In the genomic region with DNA sequence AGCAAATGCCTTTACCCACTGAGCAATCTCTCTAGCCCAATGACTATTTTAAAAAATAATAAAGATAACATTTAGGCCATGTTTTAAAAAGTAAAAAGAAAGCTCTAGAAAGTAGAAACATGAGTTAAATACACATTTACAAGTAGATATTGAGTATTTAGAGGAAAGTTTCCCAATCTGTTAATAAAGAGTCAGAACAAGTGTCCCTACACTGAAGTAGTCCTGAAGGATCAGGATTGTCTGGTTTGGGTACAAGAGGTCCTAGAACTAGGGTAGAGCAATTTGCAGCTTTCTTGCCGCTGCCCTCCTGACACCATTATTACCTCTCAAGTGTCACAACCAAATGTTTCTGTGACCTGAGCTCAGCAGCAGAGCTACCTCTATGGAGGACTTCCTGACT, we compare ENCODE assay signal across 29 mouse cellular contexts.
"Had no signal": no experiment of that assay in that cellular context is flagged by ENCODE, and none has a peak within 500 bp of the region (broad histone marks: within the 10 kb centered on the region; RNA-seq: fewer than 3 reads in every experiment).

No protein-coding gene starts in this region.

- H3K27me3 ChIP-seq: embryonic facial prominence, embryonic 12.5 days; embryonic facial prominence, embryonic 13.5 days; embryonic facial prominence, embryonic 15.5 days; forebrain, embryonic 12.5 days; forebrain, embryonic 13.5 days; forebrain, embryonic 15.5 days had no signal

- H3K4me1 ChIP-seq: embryonic facial prominence, embryonic 10.5 days; embryonic facial prominence, embryonic 12.5 days; embryonic facial prominence, embryonic 13.5 days; embryonic facial prominence, embryonic 15.5 days; forebrain, embryonic 10.5 days; forebrain, embryonic 12.5 days; forebrain, embryonic 13.5 days; forebrain, embryonic 15.5 days had no signal

- H3K27ac ChIP-seq: embryonic facial prominence, embryonic 10.5 days; embryonic facial prominence, embryonic 12.5 days; embryonic facial prominence, embryonic 13.5 days; embryonic facial prominence, embryonic 15.5 days; forebrain, embryonic 10.5 days; forebrain, embryonic 12.5 days; forebrain, embryonic 13.5 days; forebrain, embryonic 15.5 days; gastrocnemius, adult 2 months; heart, adult 2 months had no signal

- H3K4me3 ChIP-seq: embryonic facial prominence, embryonic 10.5 days; embryonic facial prominence, embryonic 12.5 days; embryonic facial prominence, embryonic 13.5 days; embryonic facial prominence, embryonic 15.5 days; erythroblast, embryonic 14.5 days; forebrain, embryonic 10.5 days; forebrain, embryonic 12.5 days; forebrain, embryonic 13.5 days; forebrain, embryonic 15.5 days; gastrocnemius, adult 2 months; heart, adult 2 months had no signal

- H3K4me2 ChIP-seq: embryonic facial prominence, embryonic 12.5 days; embryonic facial prominence, embryonic 13.5 days; embryonic facial prominence, embryonic 15.5 days; forebrain, embryonic 12.5 days; forebrain, embryonic 13.5 days; forebrain, embryonic 15.5 days had no signal

- H3K9ac ChIP-seq: embryonic facial prominence, embryonic 12.5 days; embryonic facial prominence, embryonic 13.5 days; embryonic facial prominence, embryonic 15.5 days; forebrain, embryonic 12.5 days; forebrain, embryonic 13.5 days; forebrain, embryonic 15.5 days; forebrain, postnatal 0 days had no signal

- DNase-seq: cerebellum, adult 2 months; cerebellum, adult 8-10 months; cerebellum, adult 9-10 months; cerebellum, adult 9-11 months; cerebellum, postnatal 10 days; cerebellum, postnatal 14 days; cerebellum, postnatal 25 days; cerebellum, postnatal 36 days; embryo, embryonic 11 days; forebrain, postnatal 0 days; gastrocnemius, adult 2 months; gastrocnemius, postnatal 10 days; gastrocnemius, postnatal 14 days; gastrocnemius, postnatal 25 days; gastrocnemius, postnatal 36 days; heart, adult 11 months; heart, adult 18-20 months; heart, adult 2 months had no signal

- H3K9me3 ChIP-seq: embryonic facial prominence, embryonic 10.5 days; embryonic facial prominence, embryonic 12.5 days; embryonic facial prominence, embryonic 13.5 days; embryonic facial prominence, embryonic 15.5 days; forebrain, embryonic 10.5 days; forebrain, embryonic 12.5 days; forebrain, embryonic 13.5 days; forebrain, embryonic 15.5 days had no signal

- ATAC-seq: forebrain, embryonic 13.5 days; forebrain, embryonic 14.5 days; forebrain, embryonic 15.5 days; forebrain, embryonic 16.5 days; forebrain, postnatal 0 days had no signal
